Mouse (Mus musculus) kidney, postnatal 0 days (tissue): ENCODE results near the gene Zfyve28. TPM values are rescaled to one million over a fixed set of nuclear protein-coding genes. Genes with fewer than 3 reads are reported as not detected.

Experiments used
- ATAC-seq: fragments of 200-750 bp; cut with Nextera tagmentation; replicated peaks from 2 replicates; pipeline ENCODE4 v1.8.0; 2017; ENCODE audit warnings: low read depth, moderate number of reproducible peaks, moderate TSS enrichment, moderate library complexity; ENCODE audit not compliant: low FRiP score
- DNase-seq: peaks from one replicate; pipeline ENCODE4 v3.0.0-alpha.2; 2016; ENCODE audit warnings: low spot score
- H3K27ac ChIP-seq: fragments of 300-500 bp; sonication (generic); 2 replicates; pipeline ENCODE4 v1.5.1; 2014; ENCODE audit warnings: mild to moderate bottlenecking
- H3K27me3 ChIP-seq: fragments of 300-500 bp; sonication (generic); 2 replicates; pipeline ENCODE4 v1.6.1; 2014; ENCODE audit warnings: low read length, mixed read lengths; ENCODE audit not compliant: insufficient read depth
- H3K36me3 ChIP-seq: fragments of 300-500 bp; sonication (generic); 2 replicates; pipeline ENCODE4 v1.6.1; 2014; ENCODE audit warnings: low read length, mixed read lengths; ENCODE audit not compliant: insufficient read depth
- H3K4me1 ChIP-seq: fragments of 300-500 bp; sonication (generic); replicated peaks from 2 replicates; pipeline ENCODE4 v1.6.1; 2014; ENCODE audit warnings: antibody characterized with exemption, low read length, mixed read lengths; ENCODE audit not compliant: insufficient read depth
- H3K4me2 ChIP-seq: fragments of 300-500 bp; sonication (generic); 2 replicates; pipeline ENCODE4 v1.6.1; 2014; ENCODE audit warnings: mild to moderate bottlenecking, low read length, moderate library complexity, mixed read lengths
- H3K4me3 ChIP-seq: fragments of 300-500 bp; sonication (generic); replicated peaks from 2 replicates; pipeline ENCODE4 v1.5.1; 2014; ENCODE audit warnings: low read depth, low read length
- H3K9ac ChIP-seq: fragments of 300-500 bp; sonication (generic); 2 replicates; pipeline ENCODE4 v1.6.1; 2014; ENCODE audit warnings: low read depth, low read length
- H3K9me3 ChIP-seq: fragments of 300-500 bp; sonication (generic); replicated peaks from 2 replicates; pipeline ENCODE4 v1.6.1; 2016; ENCODE audit warnings: low read length, inconsistent platforms, mixed read lengths
- CTCF ChIP-seq: IDR thresholded peaks from 2 replicates; pipeline ENCODE4 v1.5.1; 2016; ENCODE audit warnings: antibody characterized with exemption, low read depth, mild to moderate bottlenecking, moderate library complexity
- WGBS: fragments of 180-500 bp; shearing (Covaris S2); extraction: QIAGEN DNeasy Blood & Tissue Kit; methylation state at CpG from one replicate; pipeline ENCODE4 v1.1.7; 2014; 5-methylcytosine and 5-hydroxymethylcytosine counted together
- polyA plus RNA-seq: library from polyadenylated mRNA; unstranded; fragments of >200 nt; fragmentation: Nextera tagmentation; extraction: Ambion mirVana; gene quantifications from 2 replicates; pipeline ENCODE4 v1.2.1, GENCODE M21; 2015

Gene Zfyve28
- polyA plus RNA-seq, 1 experiment from 2014 or later, result 0.14 TPM

GRCm38 (mm10) chr5:34302377-34302776 is 14.1 kb upstream of the Zfyve28 start:
- no peak overlapping the region for H3K27ac ChIP-seq
- H3K9me3 ChIP-seq, result no peaks in the 10 kb centered on the region
- no peak overlapping the region for H3K4me2 ChIP-seq
- no peaks in the 10 kb centered on the region for H3K27me3 ChIP-seq
- H3K36me3 ChIP-seq, result no peaks in the 10 kb centered on the region
- DNase-seq (no peak), ATAC-seq (no peak)
- 81% methylated on average over 7 of the region's 7 CpGs for WGBS
- no peaks in the 10 kb centered on the region for H3K4me1 ChIP-seq
- H3K9ac ChIP-seq, result no peak overlapping the region
- no peak for TF ChIP-seq CTCF
- no peak overlapping the region for H3K4me3 ChIP-seq

GRCm38 (mm10) chr5:34298937-34299535 is 10.8 kb upstream of the Zfyve28 start:
- Histone ChIP-seq H3K4me1 (no peaks in the 10 kb centered on the region), H3K36me3 (no peaks in the 10 kb centered on the region), H3K27me3 (no peaks in the 10 kb centered on the region), H3K27ac (no peak overlapping the region), H3K9ac (no peak overlapping the region), H3K4me3 (no peak overlapping the region), H3K9me3 (no peaks in the 10 kb centered on the region), H3K4me2 (no peak overlapping the region)
- WGBS, result 78% methylated on average over 10 of the region's 10 CpGs
- no peak for TF ChIP-seq CTCF
- DNase-seq (no peak), ATAC-seq (no peak)

GRCm38 (mm10) chr5:34298061-34298460 is 9.8 kb upstream of the Zfyve28 start:
- WGBS, result 48% methylated on average over 4 of the region's 4 CpGs
- Histone ChIP-seq H3K4me3 (no peak overlapping the region), H3K4me1 (no peaks in the 10 kb centered on the region), H3K36me3 (no peaks in the 10 kb centered on the region), H3K9ac (no peak overlapping the region), H3K27me3 (no peaks in the 10 kb centered on the region), H3K4me2 (no peak overlapping the region), H3K9me3 (no peaks in the 10 kb centered on the region), H3K27ac (no peak overlapping the region)
- no peak for TF ChIP-seq CTCF
- DNase-seq (no peak), ATAC-seq (no peak)

GRCm38 (mm10) chr5:34295141-34295540 is 6.9 kb upstream of the Zfyve28 start:
- Histone ChIP-seq H3K4me3 (no peak overlapping the region), H3K4me2 (no peak overlapping the region), H3K9ac (no peak overlapping the region), H3K27me3 (no peaks in the 10 kb centered on the region), H3K4me1 (no peaks in the 10 kb centered on the region), H3K27ac (no peak overlapping the region), H3K36me3 (no peaks in the 10 kb centered on the region), H3K9me3 (no peaks in the 10 kb centered on the region)
- TF ChIP-seq CTCF, result no peak
- DNase-seq (no peak), ATAC-seq (no peak)
- 94% methylated on average over 2 of the region's 2 CpGs for WGBS

- Histone ChIP-seq H3K9ac (no peak overlapping the region), H3K4me1 (no peaks in the 10 kb centered on the region), H3K4me2 (no peak overlapping the region), H3K4me3 (no peak overlapping the region), H3K27ac (no peak overlapping the region), H3K9me3 (no peaks in the 10 kb centered on the region), H3K27me3 (no peaks in the 10 kb centered on the region), H3K36me3 (no peaks in the 10 kb centered on the region)
- no peak for DNase-seq
- no peak for TF ChIP-seq CTCF
- no peak for ATAC-seq
- 49% methylated on average over 2 of the region's 2 CpGs for WGBS
These were observed 6.4 kb upstream of the Zfyve28 start for GRCm38 (mm10) chr5:34294696-34295095.

GRCm38 (mm10) chr5:34293363-34293762 is 5.1 kb upstream of the Zfyve28 start:
- no peak for ATAC-seq
- Histone ChIP-seq H3K4me3 (no peak overlapping the region), H3K9me3 (no peaks in the 10 kb centered on the region), H3K27ac (no peak overlapping the region), H3K9ac (no peak overlapping the region), H3K4me2 (no peak overlapping the region), H3K27me3 (peaks cover 9% of the 10 kb centered on the region), H3K36me3 (no peaks in the 10 kb centered on the region), H3K4me1 (no peaks in the 10 kb centered on the region)
- peak; percentile 31; the same call in 1 of the 2 replicates for TF ChIP-seq CTCF
- 78% methylated on average over 6 of the region's 6 CpGs for WGBS
- DNase-seq, result no peak

- no peaks in the 10 kb centered on the region for H3K9me3 ChIP-seq
- no peak overlapping the region for H3K27ac ChIP-seq
- DNase-seq (no peak), ATAC-seq (no peak)
- H3K4me2 ChIP-seq, result no peak overlapping the region
- TF ChIP-seq CTCF, result no peak
- H3K4me1 ChIP-seq, result peaks cover 10% of the 10 kb centered on the region
- no peaks in the 10 kb centered on the region for H3K36me3 ChIP-seq
- no peak overlapping the region for H3K4me3 ChIP-seq
- peaks cover 31% of the 10 kb centered on the region for H3K27me3 ChIP-seq
- 61% methylated on average over 2 of the region's 2 CpGs for WGBS
- H3K9ac ChIP-seq, result no peak overlapping the region
These were observed 1.0 kb upstream of the Zfyve28 start for GRCm38 (mm10) chr5:34289286-34289685.
